Mouse (Mus musculus): ENCODE results near the gene Lrrc4b. TPM values are rescaled to one million over a fixed set of nuclear protein-coding genes. Genes with fewer than 3 reads are reported as not detected.

The Lrrc4b gene
- polyA plus RNA-seq (2016; fragmentation: Nextera tagmentation; extraction: Ambion mirVana) = 0.07 TPM in 1 of 2 replicates, not detected in the other

GRCm38 (mm10) chr7:44428968-44429521 lies at the start of gene Lrrc4b:
Lrrc4b (plus strand) TSS chr7:44429018.
- Histone ChIP-seq H3K27ac (no peak within 1 kb of the TSS), H3K36me3 (no peaks in the 10 kb centered on the region), H3K9me3 (replicated peaks) (no peaks in the 10 kb centered on the region), H3K4me3 (peak within 1 kb of the TSS; percentile 38), H3K4me2 (peak within 1 kb of the TSS; percentile 56), H3K4me1 (peaks cover 22% of the 10 kb centered on the region), H3K27me3 (replicated peaks) (peaks cover 89% of the 10 kb centered on the region), H3K9ac (no peak within 1 kb of the TSS)
- ATAC-seq = no peak
- WGBS (ENCODE audit: insufficient replicate concordance) = 2% methylated on average over 55 of the region's 69 CpGs

DNA sequence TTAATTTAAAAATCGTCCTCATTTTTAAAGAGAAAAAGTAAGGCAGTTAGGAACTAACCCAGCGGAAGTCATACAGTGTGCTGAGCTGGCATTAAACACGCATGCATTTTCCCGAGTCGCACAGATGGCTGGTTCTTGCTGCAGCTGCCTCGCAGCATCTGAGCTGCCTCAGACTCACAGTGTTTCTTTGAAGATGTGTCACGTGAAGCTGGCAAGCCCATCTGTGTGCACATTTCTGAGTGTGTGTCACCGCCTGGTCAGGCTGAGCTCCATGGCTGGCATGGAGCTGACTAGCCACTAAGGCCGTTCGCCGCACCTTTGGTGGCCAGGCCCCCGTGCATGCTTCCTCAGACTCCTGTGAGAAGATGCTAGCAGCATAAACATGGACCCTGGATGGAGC lies 46.3 kb upstream of the Lrrc4b start:
- H3K27me3 ChIP-seq (replicated peaks) = peaks cover 70% of the 10 kb centered on the region
- no peak overlapping the region for H3K9ac ChIP-seq
- no peak for ATAC-seq
- no peak overlapping the region for H3K27ac ChIP-seq
- 66% methylated on average over 12 of the region's 12 CpGs for WGBS (ENCODE audit: insufficient replicate concordance)
- H3K4me3 ChIP-seq = no peak overlapping the region
- peaks cover 11% of the 10 kb centered on the region for H3K4me1 ChIP-seq
- no peaks in the 10 kb centered on the region for H3K9me3 ChIP-seq (replicated peaks)
- no peaks in the 10 kb centered on the region for H3K36me3 ChIP-seq
- no peak overlapping the region for H3K4me2 ChIP-seq

- ATAC-seq = peak; percentile 65
- H3K4me2 ChIP-seq = peak within 1 kb of the TSS; percentile 71
- no peak within 1 kb of the TSS for H3K27ac ChIP-seq
- H3K4me3 ChIP-seq = peak within 1 kb of the TSS; percentile 43
- no peaks in the 10 kb centered on the region for H3K36me3 ChIP-seq
- 0 out of 2 replicates have a peak within 1 kb of the TSS, but pooled peaks have one; percentile 18 for H3K9ac ChIP-seq
- 2% methylated on average over 32 of the region's 33 CpGs for WGBS (ENCODE audit: insufficient replicate concordance)
- no peaks in the 10 kb centered on the region for H3K9me3 ChIP-seq (replicated peaks)
- peaks cover 69% of the 10 kb centered on the region for H3K27me3 ChIP-seq (replicated peaks)
- H3K4me1 ChIP-seq = peaks cover 11% of the 10 kb centered on the region
Observed at GRCm38 (mm10) chr7:44383980-44384715, 44.7 kb upstream of the Lrrc4b start, which contains the start of gene Syt3. Syt3 (plus strand) TSS chr7:44384102.

GRCm38 (mm10) chr7:44384716-44385059 lies 44.1 kb upstream of the Lrrc4b start:
- Histone ChIP-seq H3K4me3 (peak overlapping the region; percentile 43), H3K9me3 (replicated peaks) (no peaks in the 10 kb centered on the region), H3K27ac (no peak overlapping the region), H3K27me3 (replicated peaks) (peaks cover 72% of the 10 kb centered on the region), H3K9ac (no peak overlapping the region), H3K4me1 (peaks cover 11% of the 10 kb centered on the region), H3K4me2 (peak overlapping the region; percentile 71), H3K36me3 (no peaks in the 10 kb centered on the region)
- WGBS (ENCODE audit: insufficient replicate concordance) = 1% methylated on average over 17 of the region's 17 CpGs
- peak; percentile 31; the same call in 1 of the 2 replicates for ATAC-seq

- peak within 1 kb of the TSS; percentile 43 for H3K4me3 ChIP-seq
- peaks cover 11% of the 10 kb centered on the region for H3K4me1 ChIP-seq
- peaks cover 82% of the 10 kb centered on the region for H3K27me3 ChIP-seq (replicated peaks)
- peak within 1 kb of the TSS; percentile 71 for H3K4me2 ChIP-seq
- no peaks in the 10 kb centered on the region for H3K9me3 ChIP-seq (replicated peaks)
- H3K27ac ChIP-seq = no peak within 1 kb of the TSS
- ATAC-seq = no peak
- H3K9ac ChIP-seq = no peak within 1 kb of the TSS
- no peaks in the 10 kb centered on the region for H3K36me3 ChIP-seq
- 60% methylated on average over 12 of the region's 12 CpGs for WGBS (ENCODE audit: insufficient replicate concordance)
Observed at GRCm38 (mm10) chr7:44385720-44386119, 43.1 kb upstream of the Lrrc4b start, which contains the start of gene 1700008O03Rik. 1700008O03Rik (minus strand) TSS chr7:44385820.

- H3K4me1 ChIP-seq = no peaks in the 10 kb centered on the region
- no peaks in the 10 kb centered on the region for H3K36me3 ChIP-seq
- no peak for ATAC-seq
- H3K9me3 ChIP-seq (replicated peaks) = no peaks in the 10 kb centered on the region
- no peak overlapping the region for H3K27ac ChIP-seq
- H3K4me3 ChIP-seq = no peak overlapping the region
- no peak overlapping the region for H3K9ac ChIP-seq
- WGBS (ENCODE audit: insufficient replicate concordance) = 56% methylated on average over 4 of the region's 4 CpGs
- H3K27me3 ChIP-seq (replicated peaks) = peaks cover 84% of the 10 kb centered on the region
- no peak overlapping the region for H3K4me2 ChIP-seq
Observed at GRCm38 (mm10) chr7:44391831-44392230, 37.0 kb upstream of the Lrrc4b start.

- WGBS (ENCODE audit: insufficient replicate concordance) = 69% methylated on average over 14 of the region's 14 CpGs
Observed at GRCm38 (mm10) chr7:44392341-44392740, 36.5 kb upstream of the Lrrc4b start.

GRCm38 (mm10) chr7:44393284-44393683 lies 35.5 kb upstream of the Lrrc4b start:
- ATAC-seq = no peak
- WGBS (ENCODE audit: insufficient replicate concordance) = 79% methylated on average over 17 of the region's 17 CpGs
- Histone ChIP-seq H3K36me3 (no peaks in the 10 kb centered on the region), H3K4me3 (no peak overlapping the region), H3K9ac (no peak overlapping the region), H3K27ac (no peak overlapping the region), H3K9me3 (replicated peaks) (no peaks in the 10 kb centered on the region), H3K4me1 (no peaks in the 10 kb centered on the region), H3K27me3 (replicated peaks) (peaks cover 76% of the 10 kb centered on the region), H3K4me2 (no peak overlapping the region)

More at GRCm38 (mm10) chr7:44392341-44392740, 36.5 kb upstream of the Lrrc4b start:
- no peak for ATAC-seq
- H3K27me3 ChIP-seq (replicated peaks) = peaks cover 84% of the 10 kb centered on the region
- H3K36me3 ChIP-seq = no peaks in the 10 kb centered on the region
- no peak overlapping the region for H3K4me3 ChIP-seq
- no peaks in the 10 kb centered on the region for H3K4me1 ChIP-seq
- H3K9ac ChIP-seq = no peak overlapping the region
- H3K4me2 ChIP-seq = no peak overlapping the region
- H3K9me3 ChIP-seq (replicated peaks) = no peaks in the 10 kb centered on the region
- H3K27ac ChIP-seq = no peak overlapping the region

- Histone ChIP-seq H3K27ac (no peak overlapping the region), H3K4me2 (no peak overlapping the region), H3K4me1 (peaks cover 6% of the 10 kb centered on the region; the same call in 1 of the 2 replicates), H3K4me3 (no peak overlapping the region), H3K9me3 (replicated peaks) (no peaks in the 10 kb centered on the region), H3K9ac (no peak overlapping the region), H3K27me3 (replicated peaks) (peaks cover 57% of the 10 kb centered on the region), H3K36me3 (no peaks in the 10 kb centered on the region)
- ATAC-seq = peak; percentile 64
- WGBS (ENCODE audit: insufficient replicate concordance) = 10% methylated on average over 3 of the region's 3 CpGs
Observed at GRCm38 (mm10) chr7:44398570-44398969, 30.2 kb upstream of the Lrrc4b start.

DNA sequence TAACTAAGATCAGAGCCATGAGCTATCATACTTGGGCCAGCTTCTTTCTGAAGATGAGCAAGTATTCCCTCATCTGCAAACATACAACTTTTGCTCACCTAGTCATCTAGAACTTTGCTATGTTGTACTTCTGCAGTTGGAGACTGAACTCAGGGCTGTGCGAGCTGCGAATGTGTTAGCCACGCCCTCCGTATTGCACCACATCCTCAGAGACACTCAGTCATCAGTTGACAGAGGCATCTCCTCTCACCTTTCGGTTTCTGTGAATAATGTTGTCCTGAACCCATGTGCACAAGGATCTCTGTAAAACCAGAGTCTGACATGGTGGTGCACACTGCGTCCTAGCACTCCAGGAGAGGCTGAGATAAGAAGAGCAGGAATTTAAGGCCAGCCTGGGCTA lies 27.1 kb upstream of the Lrrc4b start:
- H3K4me2 ChIP-seq = no peak overlapping the region
- no peak for ATAC-seq

GRCm38 (mm10) chr7:44405346-44406014 lies 23.3 kb upstream of the Lrrc4b start:
- H3K9me3 ChIP-seq (replicated peaks) = no peaks in the 10 kb centered on the region
- H3K4me3 ChIP-seq = peak overlapping the region; percentile 38
- 4% methylated on average over 27 of the region's 27 CpGs for WGBS (ENCODE audit: insufficient replicate concordance)
- no peak overlapping the region for H3K27ac ChIP-seq
- no peaks in the 10 kb centered on the region for H3K36me3 ChIP-seq
- H3K4me2 ChIP-seq = peak overlapping the region; percentile 66
- peaks cover 23% of the 10 kb centered on the region for H3K4me1 ChIP-seq
- H3K27me3 ChIP-seq (replicated peaks) = peaks cover 64% of the 10 kb centered on the region
- peak; percentile 78 for ATAC-seq
- H3K9ac ChIP-seq = no peak overlapping the region

More for the DNA sequence above, 27.1 kb upstream of the Lrrc4b start:
- no peak overlapping the region for H3K27ac ChIP-seq
- H3K36me3 ChIP-seq = no peaks in the 10 kb centered on the region
- H3K4me3 ChIP-seq = no peak overlapping the region
- WGBS (ENCODE audit: insufficient replicate concordance) = 56% methylated on average over 6 of the region's 6 CpGs
- peaks cover 26% of the 10 kb centered on the region for H3K4me1 ChIP-seq
- H3K9me3 ChIP-seq (replicated peaks) = no peaks in the 10 kb centered on the region
- no peak overlapping the region for H3K9ac ChIP-seq
- H3K27me3 ChIP-seq (replicated peaks) = peaks cover 48% of the 10 kb centered on the region

GRCm38 (mm10) chr7:44406015-44406355 lies 22.8 kb upstream of the Lrrc4b start:
- Histone ChIP-seq H3K4me1 (peaks cover 23% of the 10 kb centered on the region), H3K36me3 (no peaks in the 10 kb centered on the region), H3K9ac (no peak overlapping the region), H3K4me2 (peak overlapping the region; percentile 66), H3K4me3 (peak overlapping the region; percentile 38), H3K27me3 (replicated peaks) (peaks cover 62% of the 10 kb centered on the region), H3K27ac (no peak overlapping the region), H3K9me3 (replicated peaks) (no peaks in the 10 kb centered on the region)
- 5% methylated on average over 5 of the region's 5 CpGs for WGBS (ENCODE audit: insufficient replicate concordance)
- ATAC-seq = peak; percentile 40; the same call in 1 of the 2 replicates

Measured in liver, embryonic 12.5 days (tissue).